Mouse (Mus musculus): ENCODE data around the gene C3. TPM values are rescaled to one million over a fixed set of nuclear protein-coding genes. Genes with fewer than 3 reads are reported as not detected.

Gene C3
- 2.1 TPM in 2 replicates for polyA plus RNA-seq (2015; fragmentation: Nextera tagmentation; extraction: Ambion mirVana)

DNA sequence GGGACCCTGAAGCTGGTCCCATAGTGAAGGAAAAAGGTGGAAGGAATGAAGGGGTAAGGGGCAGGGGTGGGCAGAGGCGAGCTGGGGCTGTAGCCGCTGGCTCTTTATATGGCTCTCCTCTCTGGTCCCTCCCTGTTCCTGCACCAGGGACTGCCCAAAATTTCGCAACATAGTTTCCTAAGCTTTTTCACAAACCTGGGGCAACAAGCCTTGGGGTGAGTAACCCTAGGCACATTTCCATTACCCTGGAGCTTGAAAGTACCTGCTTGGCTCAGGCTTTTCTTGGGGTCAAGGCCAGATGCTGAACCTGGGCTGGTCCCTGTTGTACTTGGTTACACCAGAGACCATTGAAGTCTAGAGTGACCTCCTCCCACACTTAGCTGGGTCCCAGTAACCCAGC, at the start of gene C3:
TSS of gene C3 (minus strand) at position 123 of the 400 bp plus-strand sequence.
- Histone ChIP-seq H3K4me2 (ENCODE audit: low read length) (no peak within 1 kb of the TSS), H3K4me1 (ENCODE audit: control insufficient read depth, insufficient read depth, low read depth, low read length) (no peaks in the 10 kb centered on the region), H3K4me3 (ENCODE audit: low read length) (no peak within 1 kb of the TSS), H3K27ac (ENCODE audit: low read depth, low read length) (no peak within 1 kb of the TSS), H3K9ac (ENCODE audit: low read depth, low read length) (no peak within 1 kb of the TSS), H3K36me3 (ENCODE audit: control insufficient read depth, insufficient read depth, low read length) (no peaks in the 10 kb centered on the region), H3K27me3 (replicated peaks; ENCODE audit: control insufficient read depth, insufficient read depth, low read length) (no peaks in the 10 kb centered on the region), H3K9me3 (ENCODE audit: control insufficient read depth, low read length) (no peaks in the 10 kb centered on the region)
- 75% methylated on average over 3 of the region's 3 CpGs for WGBS
- ATAC-seq: no peak

DNA sequence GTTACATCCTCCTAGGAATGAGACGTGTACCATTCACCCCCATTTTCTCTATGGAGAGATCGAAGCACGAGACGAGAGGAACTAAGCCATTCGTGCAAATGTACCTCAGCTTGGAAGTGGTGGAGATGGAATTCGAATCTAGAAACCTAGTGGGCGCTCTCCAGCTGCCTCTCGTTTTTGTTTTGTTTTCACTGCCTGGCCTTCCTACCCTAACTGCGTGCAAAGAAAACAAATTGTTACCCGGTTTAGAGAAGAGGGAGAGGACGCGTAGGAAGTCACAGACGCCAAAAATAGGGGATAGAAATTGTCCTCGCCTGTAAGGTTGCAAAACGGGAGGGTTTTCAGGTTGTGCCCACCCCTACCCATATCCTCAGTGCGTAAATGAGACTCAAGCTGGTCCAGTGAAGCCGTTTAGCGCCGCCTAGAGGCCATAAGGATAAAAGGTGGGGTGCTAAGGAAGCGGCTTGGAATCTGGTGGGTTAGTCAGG, 48.7 kb upstream of the C3 start:
- Histone ChIP-seq H3K4me3 (ENCODE audit: low read length) (peak overlapping the region; percentile 57), H3K27me3 (replicated peaks; ENCODE audit: control insufficient read depth, insufficient read depth, low read length) (peaks cover 2% of the 10 kb centered on the region; the same call in 1 of the 2 replicates), H3K9me3 (ENCODE audit: control insufficient read depth, low read length) (no peaks in the 10 kb centered on the region), H3K27ac (ENCODE audit: low read depth, low read length) (peak overlapping the region; percentile 13; the same call in 1 of the 2 replicates), H3K36me3 (ENCODE audit: control insufficient read depth, insufficient read depth, low read length) (no peaks in the 10 kb centered on the region), H3K4me1 (ENCODE audit: control insufficient read depth, insufficient read depth, low read depth, low read length) (peaks cover 10% of the 10 kb centered on the region), H3K9ac (ENCODE audit: low read depth, low read length) (peak overlapping the region; percentile 67), H3K4me2 (ENCODE audit: low read length) (peak overlapping the region; percentile 61)
- ATAC-seq: peak; percentile 83
- WGBS: under 1% methylated on average over 20 of the region's 20 CpGs

- Histone ChIP-seq H3K36me3 (ENCODE audit: control insufficient read depth, insufficient read depth, low read length) (no peaks in the 10 kb centered on the region), H3K27ac (ENCODE audit: low read depth, low read length) (no peak overlapping the region; the same call in 1 of the 2 replicates), H3K27me3 (replicated peaks; ENCODE audit: control insufficient read depth, insufficient read depth, low read length) (peaks cover 2% of the 10 kb centered on the region; the same call in 1 of the 2 replicates), H3K9ac (ENCODE audit: low read depth, low read length) (peak overlapping the region; percentile 67), H3K4me3 (ENCODE audit: low read length) (peak overlapping the region; percentile 57), H3K9me3 (ENCODE audit: control insufficient read depth, low read length) (no peaks in the 10 kb centered on the region), H3K4me1 (ENCODE audit: control insufficient read depth, insufficient read depth, low read depth, low read length) (peaks cover 10% of the 10 kb centered on the region), H3K4me2 (ENCODE audit: low read length) (peak overlapping the region; percentile 61)
- peak; percentile 48 for ATAC-seq
- WGBS: 4% methylated on average over 13 of the region's 13 CpGs
Observed at GRCm38 (mm10) chr17:57275997-57276351, 48.0 kb upstream of the C3 start.

DNA sequence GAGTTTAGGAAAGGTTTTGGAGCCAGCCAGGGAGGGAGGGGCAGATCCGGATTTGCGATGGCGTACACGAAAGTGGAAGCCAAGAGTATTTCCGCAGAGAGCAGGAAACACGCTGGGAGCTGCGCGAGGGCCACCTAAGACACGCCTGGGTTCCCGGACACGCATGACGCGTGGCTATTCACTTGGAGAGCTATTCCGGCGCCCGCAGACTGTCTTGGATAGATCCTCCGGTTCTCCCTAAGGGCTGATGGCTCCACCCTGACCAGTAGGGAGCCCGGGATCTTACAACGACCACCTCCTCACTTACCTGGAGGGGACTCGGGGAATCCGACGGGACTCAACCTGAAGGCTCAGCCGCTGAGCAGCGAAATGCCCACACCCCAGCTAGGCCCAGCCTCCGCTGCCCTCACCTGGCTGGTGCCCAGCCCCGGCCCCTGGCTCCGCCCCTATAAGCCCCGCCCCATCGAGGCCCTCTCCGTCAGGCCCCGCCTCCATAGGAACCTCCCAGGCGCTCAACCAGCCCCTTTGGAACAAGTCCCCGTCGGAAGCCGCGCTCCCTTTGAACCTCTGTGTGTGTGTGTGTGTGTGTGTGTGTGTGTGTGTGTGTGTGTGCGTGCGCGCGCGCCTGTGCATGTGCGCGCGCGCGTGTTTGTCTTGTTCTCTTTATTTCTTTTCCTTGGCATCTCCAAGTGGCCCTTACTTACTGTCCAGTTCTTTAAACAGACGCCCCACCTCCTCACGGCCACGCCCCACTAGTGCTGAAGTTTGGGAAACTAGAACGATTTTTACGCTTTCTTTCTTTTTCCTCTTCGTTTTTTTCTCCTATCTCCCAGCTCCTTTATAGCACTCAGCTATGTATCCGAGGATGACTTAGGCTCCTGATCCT, 47.4 kb upstream of the C3 start:
- Histone ChIP-seq H3K27me3 (replicated peaks; ENCODE audit: control insufficient read depth, insufficient read depth, low read length) (peaks cover 2% of the 10 kb centered on the region; the same call in 1 of the 2 replicates), H3K27ac (ENCODE audit: low read depth, low read length) (no peak overlapping the region), H3K9ac (ENCODE audit: low read depth, low read length) (peak overlapping the region; percentile 67), H3K9me3 (ENCODE audit: control insufficient read depth, low read length) (no peaks in the 10 kb centered on the region), H3K36me3 (ENCODE audit: control insufficient read depth, insufficient read depth, low read length) (no peaks in the 10 kb centered on the region), H3K4me3 (ENCODE audit: low read length) (peak overlapping the region; percentile 57), H3K4me1 (ENCODE audit: control insufficient read depth, insufficient read depth, low read depth, low read length) (peaks cover 10% of the 10 kb centered on the region), H3K4me2 (ENCODE audit: low read length) (peak overlapping the region; percentile 61)
- ATAC-seq: peak; percentile 80
- WGBS: 1% methylated on average over 40 of the region's 53 CpGs

DNA sequence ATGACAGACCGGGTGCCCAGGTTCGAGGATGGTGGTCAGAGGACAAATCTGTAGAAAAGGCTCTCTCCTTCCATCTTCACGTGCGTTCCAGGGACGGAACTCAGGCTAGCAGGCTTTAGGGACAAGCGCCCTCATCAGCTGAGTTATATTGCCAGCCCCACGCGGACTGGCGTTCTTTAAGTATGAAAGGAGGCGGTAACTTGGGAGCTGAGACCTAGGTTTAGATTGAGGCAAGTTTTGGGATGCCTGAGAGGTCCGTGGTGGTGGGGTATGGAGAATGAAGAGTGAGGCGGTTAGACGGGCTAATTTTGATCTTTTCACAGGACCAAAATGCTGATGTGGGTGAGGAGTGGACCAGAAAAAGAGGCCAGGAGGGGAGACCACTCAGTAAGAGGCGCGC, 46.8 kb upstream of the C3 start:
- WGBS: 7% methylated on average over 15 of the region's 15 CpGs
- Histone ChIP-seq H3K27me3 (replicated peaks; ENCODE audit: control insufficient read depth, insufficient read depth, low read length) (peaks cover 2% of the 10 kb centered on the region; the same call in 1 of the 2 replicates), H3K36me3 (ENCODE audit: control insufficient read depth, insufficient read depth, low read length) (no peaks in the 10 kb centered on the region), H3K9ac (ENCODE audit: low read depth, low read length) (peak overlapping the region; percentile 67), H3K4me3 (ENCODE audit: low read length) (peak overlapping the region; percentile 57), H3K27ac (ENCODE audit: low read depth, low read length) (no peak overlapping the region), H3K9me3 (ENCODE audit: control insufficient read depth, low read length) (no peaks in the 10 kb centered on the region), H3K4me2 (ENCODE audit: low read length) (peak overlapping the region; percentile 61), H3K4me1 (ENCODE audit: control insufficient read depth, insufficient read depth, low read depth, low read length) (peaks cover 10% of the 10 kb centered on the region)
- no peak for ATAC-seq

DNA sequence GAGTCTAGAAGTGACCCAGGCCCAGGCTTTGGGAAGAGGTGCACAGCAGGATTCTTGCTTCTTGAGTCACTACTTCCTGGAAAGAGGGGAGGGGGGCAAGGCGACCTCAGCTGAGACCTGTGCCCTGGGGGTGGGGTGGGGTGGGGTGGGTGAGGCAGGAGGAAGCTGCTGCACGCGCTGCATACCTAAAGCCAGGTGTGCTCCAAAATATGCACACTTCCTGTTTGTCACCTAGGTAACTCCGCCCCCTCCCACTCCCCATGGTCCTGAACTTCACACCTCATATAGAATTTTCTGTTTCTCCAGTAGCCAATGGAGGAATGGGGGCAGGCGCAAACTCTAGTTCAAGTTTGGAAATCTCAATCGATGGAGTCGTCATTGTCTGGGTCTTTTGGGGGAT, 45.9 kb upstream of the C3 start:
- Histone ChIP-seq H3K4me1 (ENCODE audit: control insufficient read depth, insufficient read depth, low read depth, low read length) (peaks cover 10% of the 10 kb centered on the region), H3K9me3 (ENCODE audit: control insufficient read depth, low read length) (no peaks in the 10 kb centered on the region), H3K27ac (ENCODE audit: low read depth, low read length) (no peak overlapping the region), H3K27me3 (replicated peaks; ENCODE audit: control insufficient read depth, insufficient read depth, low read length) (peaks cover 2% of the 10 kb centered on the region; the same call in 1 of the 2 replicates), H3K4me3 (ENCODE audit: low read length) (no peak overlapping the region), H3K9ac (ENCODE audit: low read depth, low read length) (no peak overlapping the region), H3K36me3 (ENCODE audit: control insufficient read depth, insufficient read depth, low read length) (no peaks in the 10 kb centered on the region), H3K4me2 (ENCODE audit: low read length) (no peak overlapping the region)
- 30% methylated on average over 6 of the region's 7 CpGs for WGBS
- ATAC-seq: no peak

GRCm38 (mm10) chr17:57271301-57271700, 43.4 kb upstream of the C3 start:
- peaks cover 2% of the 10 kb centered on the region; the same call in 1 of the 2 replicates for H3K27me3 ChIP-seq (replicated peaks; ENCODE audit: control insufficient read depth, insufficient read depth, low read length)
- no peak overlapping the region for H3K9ac ChIP-seq (ENCODE audit: low read depth, low read length)
- peaks cover 7% of the 10 kb centered on the region for H3K4me1 ChIP-seq (ENCODE audit: control insufficient read depth, insufficient read depth, low read depth, low read length)
- H3K4me3 ChIP-seq (ENCODE audit: low read length): no peak overlapping the region
- H3K27ac ChIP-seq (ENCODE audit: low read depth, low read length): no peak overlapping the region
- H3K4me2 ChIP-seq (ENCODE audit: low read length): no peak overlapping the region
- ATAC-seq: no peak
- H3K36me3 ChIP-seq (ENCODE audit: control insufficient read depth, insufficient read depth, low read length): no peaks in the 10 kb centered on the region
- WGBS: 64% methylated on average over 9 of the region's 9 CpGs
- no peaks in the 10 kb centered on the region for H3K9me3 ChIP-seq (ENCODE audit: control insufficient read depth, low read length)

DNA sequence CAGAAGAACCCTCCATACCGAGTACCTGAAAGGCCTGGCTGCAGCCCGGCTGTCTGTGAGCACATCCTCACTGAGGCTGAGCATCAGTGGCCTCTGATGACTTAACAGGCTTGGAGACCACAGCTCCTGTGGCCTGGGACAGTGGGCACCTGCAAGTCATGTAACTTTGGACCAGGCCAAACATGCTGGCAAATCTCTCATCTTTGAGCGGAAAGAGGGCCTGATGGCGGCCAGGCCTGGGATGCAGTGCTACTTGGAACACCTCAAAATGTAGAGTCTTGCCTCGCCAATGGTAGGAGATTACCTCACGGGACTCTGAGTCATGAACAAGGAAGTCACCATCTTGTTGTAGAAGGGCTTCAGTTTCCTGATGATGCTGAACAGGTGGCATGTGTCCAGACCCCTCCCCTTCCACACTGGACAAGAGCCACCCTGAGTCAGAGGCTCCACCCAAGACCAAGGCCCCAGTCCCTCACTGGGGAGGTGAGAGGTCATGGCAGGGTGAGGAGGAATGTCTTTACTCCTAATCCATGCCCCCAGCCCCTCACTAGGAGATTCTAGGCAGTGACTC, 39.7 kb upstream of the C3 start:
- Histone ChIP-seq H3K36me3 (ENCODE audit: control insufficient read depth, insufficient read depth, low read length) (no peaks in the 10 kb centered on the region), H3K4me3 (ENCODE audit: low read length) (no peak overlapping the region), H3K9ac (ENCODE audit: low read depth, low read length) (no peak overlapping the region), H3K9me3 (ENCODE audit: control insufficient read depth, low read length) (no peaks in the 10 kb centered on the region), H3K4me1 (ENCODE audit: control insufficient read depth, insufficient read depth, low read depth, low read length) (no peaks in the 10 kb centered on the region), H3K27me3 (replicated peaks; ENCODE audit: control insufficient read depth, insufficient read depth, low read length) (0 out of 2 replicates have a peak, but pooled peaks cover 2% of the 10 kb centered on the region), H3K27ac (ENCODE audit: low read depth, low read length) (no peak overlapping the region), H3K4me2 (ENCODE audit: low read length) (no peak overlapping the region)
- whole genome bisulfite sequencing: 92% methylated on average over 6 of the region's 6 CpGs
- no peak for ATAC-seq
